Mouse (Mus musculus): Measurements from ENCODE around the gene Arpc3. TPM values are rescaled to one million over a fixed set of nuclear protein-coding genes. Genes with fewer than 3 reads are reported as not detected.
A peak's percentile ranks its signal among the peaks of the same experiment; 100 is the strongest.

Gene Arpc3
- polyA plus RNA-seq, 1 experiment from 2014 or later, result 164 TPM

- Histone ChIP-seq H3K4me3 (replicated peaks; ENCODE audit: low read length) (peak within 1 kb of the TSS; percentile 97), H3K4me2 (ENCODE audit: low read depth, low read length) (peak within 1 kb of the TSS; percentile 90), H3K9ac (ENCODE audit: low read length) (peak within 1 kb of the TSS; percentile 96), H3K27ac (ENCODE audit: low read length) (peak within 1 kb of the TSS; percentile 89), H3K4me1 (ENCODE audit: control insufficient read depth, insufficient read depth, low read length) (peaks cover 12% of the 10 kb centered on the region; the same call in 1 of the 2 replicates), H3K27me3 (ENCODE audit: control insufficient read depth, insufficient read depth, low read length) (no peaks in the 10 kb centered on the region), H3K36me3 (ENCODE audit: control insufficient read depth, insufficient read depth, low read length) (no peaks in the 10 kb centered on the region), H3K9me3 (replicated peaks; ENCODE audit: control insufficient read depth, low read length) (no peaks in the 10 kb centered on the region)
- 19% methylated on average over 17 of the region's 17 CpGs for WGBS
- ATAC-seq (ENCODE audit: insufficient read depth, low FRiP score), result peak; percentile 48; the same call in 1 of the 2 replicates
Observed at GRCm38 (mm10) chr5:122421271-122422068, 29.8 kb downstream of the Arpc3 start, which contains the start of gene Anapc7. TSS of gene Anapc7 (plus strand) at chr5:122421693.

- Histone ChIP-seq H3K27me3 (ENCODE audit: control insufficient read depth, insufficient read depth, low read length) (no peaks in the 10 kb centered on the region), H3K36me3 (ENCODE audit: control insufficient read depth, insufficient read depth, low read length) (no peaks in the 10 kb centered on the region), H3K27ac (ENCODE audit: low read length) (peak overlapping the region; percentile 89), H3K4me2 (ENCODE audit: low read depth, low read length) (peak overlapping the region; percentile 90), H3K9ac (ENCODE audit: low read length) (peak overlapping the region; percentile 96), H3K4me1 (ENCODE audit: control insufficient read depth, insufficient read depth, low read length) (peaks cover 12% of the 10 kb centered on the region; the same call in 1 of the 2 replicates), H3K9me3 (replicated peaks; ENCODE audit: control insufficient read depth, low read length) (no peaks in the 10 kb centered on the region), H3K4me3 (replicated peaks; ENCODE audit: low read length) (peak overlapping the region; percentile 97)
- WGBS, result under 1% methylated on average over 73 of the region's 73 CpGs
- peak; percentile 87 for ATAC-seq (ENCODE audit: insufficient read depth, low FRiP score)
Observed at GRCm38 (mm10) chr5:122422071-122422964, 30.6 kb downstream of the Arpc3 start.

- WGBS, result 24% methylated on average over 15 of the region's 15 CpGs
- ATAC-seq (ENCODE audit: insufficient read depth, low FRiP score), result no peak
- Histone ChIP-seq H3K27me3 (ENCODE audit: control insufficient read depth, insufficient read depth, low read length) (no peaks in the 10 kb centered on the region), H3K9ac (ENCODE audit: low read length) (peak overlapping the region; percentile 96), H3K9me3 (replicated peaks; ENCODE audit: control insufficient read depth, low read length) (no peaks in the 10 kb centered on the region), H3K36me3 (ENCODE audit: control insufficient read depth, insufficient read depth, low read length) (0 out of 2 replicates have a peak, but pooled peaks cover 1% of the 10 kb centered on the region), H3K27ac (ENCODE audit: low read length) (no peak overlapping the region), H3K4me2 (ENCODE audit: low read depth, low read length) (peak overlapping the region; percentile 90), H3K4me1 (ENCODE audit: control insufficient read depth, insufficient read depth, low read length) (peaks cover 12% of the 10 kb centered on the region; the same call in 1 of the 2 replicates), H3K4me3 (replicated peaks; ENCODE audit: low read length) (peak overlapping the region; percentile 97)
Observed at GRCm38 (mm10) chr5:122423083-122423482, 31.4 kb downstream of the Arpc3 start.

- WGBS, result 72% methylated on average over 2 of the region's 2 CpGs
Observed at GRCm38 (mm10) chr5:122425550-122425949, 33.9 kb downstream of the Arpc3 start.

GRCm38 (mm10) chr5:122430036-122430775 is 38.5 kb downstream of the Arpc3 start:
- H3K36me3 ChIP-seq (ENCODE audit: control insufficient read depth, insufficient read depth, low read length), result peaks cover 31% of the 10 kb centered on the region
- no peak overlapping the region for H3K27ac ChIP-seq (ENCODE audit: low read length)
- 85% methylated on average over 4 of the region's 4 CpGs for WGBS

More at GRCm38 (mm10) chr5:122425550-122425949, 33.9 kb downstream of the Arpc3 start:
- Histone ChIP-seq H3K27me3 (ENCODE audit: control insufficient read depth, insufficient read depth, low read length) (no peaks in the 10 kb centered on the region), H3K4me2 (ENCODE audit: low read depth, low read length) (no peak overlapping the region), H3K27ac (ENCODE audit: low read length) (no peak overlapping the region), H3K4me1 (ENCODE audit: control insufficient read depth, insufficient read depth, low read length) (peaks cover 12% of the 10 kb centered on the region; the same call in 1 of the 2 replicates), H3K9me3 (replicated peaks; ENCODE audit: control insufficient read depth, low read length) (no peaks in the 10 kb centered on the region), H3K9ac (ENCODE audit: low read length) (no peak overlapping the region), H3K4me3 (replicated peaks; ENCODE audit: low read length) (no peak overlapping the region), H3K36me3 (ENCODE audit: control insufficient read depth, insufficient read depth, low read length) (peaks cover 16% of the 10 kb centered on the region)
- no peak for ATAC-seq (ENCODE audit: insufficient read depth, low FRiP score)

GRCm38 (mm10) chr5:122431221-122431620 is 39.5 kb downstream of the Arpc3 start:
- no peak overlapping the region for H3K4me2 ChIP-seq (ENCODE audit: low read depth, low read length)
- 81% methylated on average over 8 of the region's 8 CpGs for WGBS

More at GRCm38 (mm10) chr5:122430036-122430775, 38.5 kb downstream of the Arpc3 start:
- Histone ChIP-seq H3K4me2 (ENCODE audit: low read depth, low read length) (no peak overlapping the region), H3K27me3 (ENCODE audit: control insufficient read depth, insufficient read depth, low read length) (no peaks in the 10 kb centered on the region), H3K9me3 (replicated peaks; ENCODE audit: control insufficient read depth, low read length) (no peaks in the 10 kb centered on the region), H3K4me1 (ENCODE audit: control insufficient read depth, insufficient read depth, low read length) (no peaks in the 10 kb centered on the region), H3K9ac (ENCODE audit: low read length) (no peak overlapping the region), H3K4me3 (replicated peaks; ENCODE audit: low read length) (no peak overlapping the region)
- no peak for ATAC-seq (ENCODE audit: insufficient read depth, low FRiP score)

GRCm38 (mm10) chr5:122434541-122434940 is 42.9 kb downstream of the Arpc3 start:
- Histone ChIP-seq H3K4me3 (replicated peaks; ENCODE audit: low read length) (no peak overlapping the region), H3K27me3 (ENCODE audit: control insufficient read depth, insufficient read depth, low read length) (no peaks in the 10 kb centered on the region), H3K4me1 (ENCODE audit: control insufficient read depth, insufficient read depth, low read length) (no peaks in the 10 kb centered on the region), H3K4me2 (ENCODE audit: low read depth, low read length) (no peak overlapping the region), H3K9me3 (replicated peaks; ENCODE audit: control insufficient read depth, low read length) (no peaks in the 10 kb centered on the region), H3K36me3 (ENCODE audit: control insufficient read depth, insufficient read depth, low read length) (peaks cover 52% of the 10 kb centered on the region), H3K9ac (ENCODE audit: low read length) (no peak overlapping the region), H3K27ac (ENCODE audit: low read length) (no peak overlapping the region)
- 85% methylated on average over 4 of the region's 4 CpGs for WGBS
- no peak for ATAC-seq (ENCODE audit: insufficient read depth, low FRiP score)

More at GRCm38 (mm10) chr5:122431221-122431620, 39.5 kb downstream of the Arpc3 start:
- peaks cover 41% of the 10 kb centered on the region for H3K36me3 ChIP-seq (ENCODE audit: control insufficient read depth, insufficient read depth, low read length)
- no peak overlapping the region for H3K27ac ChIP-seq (ENCODE audit: low read length)
- H3K4me1 ChIP-seq (ENCODE audit: control insufficient read depth, insufficient read depth, low read length), result no peaks in the 10 kb centered on the region
- H3K9me3 ChIP-seq (replicated peaks; ENCODE audit: control insufficient read depth, low read length), result no peaks in the 10 kb centered on the region
- no peak for ATAC-seq (ENCODE audit: insufficient read depth, low FRiP score)
- H3K4me3 ChIP-seq (replicated peaks; ENCODE audit: low read length), result no peak overlapping the region
- no peaks in the 10 kb centered on the region for H3K27me3 ChIP-seq (ENCODE audit: control insufficient read depth, insufficient read depth, low read length)
- no peak overlapping the region for H3K9ac ChIP-seq (ENCODE audit: low read length)

- 65% methylated on average over 19 of the region's 19 CpGs for WGBS
- no peak overlapping the region for H3K4me3 ChIP-seq (replicated peaks; ENCODE audit: low read length)
- H3K27me3 ChIP-seq (ENCODE audit: control insufficient read depth, insufficient read depth, low read length), result no peaks in the 10 kb centered on the region
- H3K9me3 ChIP-seq (replicated peaks; ENCODE audit: control insufficient read depth, low read length), result no peaks in the 10 kb centered on the region
- H3K9ac ChIP-seq (ENCODE audit: low read length), result no peak overlapping the region; the same call in 1 of the 2 replicates
- peak overlapping the region; percentile 51; the same call in 1 of the 2 replicates for H3K27ac ChIP-seq (ENCODE audit: low read length)
- no peak for ATAC-seq (ENCODE audit: insufficient read depth, low FRiP score)
- H3K36me3 ChIP-seq (ENCODE audit: control insufficient read depth, insufficient read depth, low read length), result peaks cover 67% of the 10 kb centered on the region
- H3K4me2 ChIP-seq (ENCODE audit: low read depth, low read length), result no peak overlapping the region
- no peaks in the 10 kb centered on the region for H3K4me1 ChIP-seq (ENCODE audit: control insufficient read depth, insufficient read depth, low read length)
Observed at GRCm38 (mm10) chr5:122439400-122440094, 47.9 kb downstream of the Arpc3 start.

Data from stomach, embryonic 16.5 days (tissue).